Mouse (Mus musculus) CH12.LX (cell line): ENCODE data around the gene Gm15080. TPM values are rescaled to one million over a fixed set of nuclear protein-coding genes. Genes with fewer than 3 reads are reported as not detected.
"Not testable (repeated sequence)": the region's sequence is repeated elsewhere in the genome, so short reads cannot be mapped to it uniquely, and the experiment has no call there.

Source experiments
- DNase-seq: peaks from one replicate; pipeline ENCODE4 v3.0.0-alpha.2; 2013; ENCODE audit errors: extremely low read depth
- H3K27ac ChIP-seq: 2 replicates; pipeline ENCODE4 v1.5.1; 2012; ENCODE audit warnings: low read depth, mild to moderate bottlenecking, control low read depth, moderate library complexity; ENCODE audit not compliant: insufficient read depth
- H3K27me3 ChIP-seq: replicated peaks from 2 replicates; pipeline ENCODE3; 2012; ENCODE audit warnings: inconsistent platforms
- H3K36me3 ChIP-seq, 2 experiments: replicated peaks in 1 of 2; 2 replicates each; pipeline versions ENCODE3 to v1.6.1; 2012; ENCODE audit warnings: inconsistent platforms in 1 of 2, low read length in 1 of 2, mild to moderate bottlenecking in 1 of 2, mixed read lengths in 1 of 2, moderate library complexity in 1 of 2; ENCODE audit not compliant: control insufficient read depth in 1 of 2, insufficient read depth in 1 of 2
- H3K4me1 ChIP-seq, 2 experiments: 2 replicates each; pipeline ENCODE4 v1.6.1; 2012; ENCODE audit warnings: inconsistent platforms in 1 of 2, moderate library complexity in 1 of 2; ENCODE audit not compliant: insufficient read depth in 2 of 2, control insufficient read depth in 1 of 2
- H3K4me2 ChIP-seq: 2 replicates; pipeline ENCODE4 v1.6.1; 2012; ENCODE audit warnings: low read depth, mild to moderate bottlenecking, control low read depth; ENCODE audit not compliant: poor library complexity, insufficient read depth, severe bottlenecking
- H3K4me3 ChIP-seq, 3 experiments: fragments of 150-350 bp in 1 of 3; sonication (generic) in 1 of 3; replicated peaks in 1 of 3; 2 replicates each; pipeline versions ENCODE3 to v1.5.1; 2011 to 2012; ENCODE audit warnings: low read depth in 2 of 3, low read length in 2 of 3, mild to moderate bottlenecking in 2 of 3, moderate library complexity in 2 of 3, control low read depth in 1 of 3, improper control_type of control experiment in 1 of 3, inconsistent platforms in 1 of 3, mixed read lengths in 1 of 3; ENCODE audit not compliant: poor library complexity in 1 of 3
- H3K79me2 ChIP-seq: replicated peaks from 2 replicates; pipeline ENCODE4 v1.6.1; 2012; ENCODE audit warnings: mild to moderate bottlenecking, moderate library complexity; ENCODE audit not compliant: control insufficient read depth, poor library complexity, insufficient read depth, severe bottlenecking; ENCODE audit errors: extremely low read depth
- H3K9ac ChIP-seq: 2 replicates; pipeline ENCODE4 v1.6.1; 2012; ENCODE audit warnings: low read depth, mild to moderate bottlenecking, control low read depth, moderate library complexity; ENCODE audit not compliant: insufficient read depth
- H3K9me3 ChIP-seq: replicated peaks from 2 replicates; pipeline ENCODE3; 2012; ENCODE audit warnings: low read length, inconsistent platforms, mixed read lengths
- dilution Hi-C: fragments of 300-500 bp; cut with MboI; formaldehyde crosslinking; loops from 2 replicates; pipeline ENCODE4 v1.14.3; 2020; ENCODE audit warnings: low sequenced_read_pairs; ENCODE audit not compliant: extremely low pct_unique_long_range_greater_than_20kb, extremely low pct_ligation_motif_present
- in situ Hi-C: fragments of 300-500 bp; cut with MboI; formaldehyde crosslinking; loops from 3 replicates; pipeline ENCODE4 v1.14.3; 2019; ENCODE audit warnings: low sequenced_read_pairs, low pct_ligation_motif_present, low pct_unique_long_range_greater_than_20kb, mixed read lengths
- polyA plus RNA-seq: library from polyadenylated mRNA; unstranded; fragments of >175 nt; gene quantifications from 2 replicates; pipeline ENCODE4 v1.2.1, GENCODE M21; 2012; ENCODE audit warnings: low read depth; ENCODE audit not compliant: insufficient read length
- total RNA-seq, 2 experiments: library from RNA; depleted of rRNA; stranded (reverse); fragments of 300-350 nt in 1 of 2; fragments of >200 nt in 1 of 2; gene quantifications; 2 replicates each; pipeline ENCODE4 v1.2.3; 2012 to 2014

Gm15080 gene
- not detected in 2 replicates for total RNA-seq (2012; rRNA removed)
- total RNA-seq (2014; rRNA removed) = not detected in 2 replicates
- polyA plus RNA-seq = not detected in 2 replicates

GRCm38 (mm10) chrX:147992693-147993092 lies at the start of gene Gm15080:
Gm15080 (plus strand) TSS chrX:147992993.
- dilution Hi-C loops, DNase-seq, H3K4me1 ChIP-seq, in situ Hi-C loops, H3K9ac ChIP-seq, H3K79me2 ChIP-seq, H3K4me2 ChIP-seq, H3K4me3 ChIP-seq, H3K9me3 ChIP-seq, H3K27ac ChIP-seq, H3K36me3 ChIP-seq, H3K27me3 ChIP-seq: not testable (repeated sequence)

Other genes starting within 250 kb of the Gm15080 start
- not detected in 2 replicates for gene Gm15128, start 227.0 kb upstream of the Gm15080 start, total RNA-seq (2012; rRNA removed)
- gene Gm15128, start 227.0 kb upstream of the Gm15080 start, total RNA-seq (2014; rRNA removed) = not detected in 2 replicates
- gene Gm15128, start 227.0 kb upstream of the Gm15080 start, polyA plus RNA-seq = not detected in 2 replicates
- not detected in 2 replicates for gene Gm15107, start 187.7 kb downstream of the Gm15080 start, total RNA-seq (2012; rRNA removed)
- gene Gm15107, start 187.7 kb downstream of the Gm15080 start, total RNA-seq (2014; rRNA removed) = not detected in 2 replicates
- not detected in 2 replicates for gene Gm15107, start 187.7 kb downstream of the Gm15080 start, polyA plus RNA-seq